Mouse (Mus musculus) forebrain, embryonic 13.5 days (tissue): ENCODE results near the gene Hyls1. TPM values are rescaled to one million over a fixed set of nuclear protein-coding genes. Genes with fewer than 3 reads are reported as not detected.
A peak's percentile ranks its signal among the peaks of the same experiment; 100 is the strongest.

Experiments
- ATAC-seq: fragments of 200-750 bp; cut with Nextera tagmentation; 2 replicates; pipeline ENCODE4 v1.8.0; 2017
- H3K27ac ChIP-seq: fragments of 300-500 bp; sonication (generic); 2 replicates; pipeline ENCODE4 v1.5.1; 2015; ENCODE audit warnings: inconsistent platforms, mild to moderate bottlenecking, moderate library complexity
- H3K27me3 ChIP-seq: fragments of 300-500 bp; sonication (generic); 2 replicates; pipeline ENCODE4 v1.6.1; 2015; ENCODE audit warnings: mild to moderate bottlenecking, inconsistent platforms
- H3K36me3 ChIP-seq: fragments of 300-500 bp; sonication (generic); 2 replicates; pipeline ENCODE4 v1.6.1; 2015; ENCODE audit warnings: mild to moderate bottlenecking, inconsistent platforms; ENCODE audit not compliant: poor library complexity, severe bottlenecking
- H3K4me1 ChIP-seq: fragments of 300-500 bp; sonication (generic); 2 replicates; pipeline ENCODE4 v1.6.1; 2015; ENCODE audit warnings: inconsistent platforms
- H3K4me2 ChIP-seq: fragments of 300-500 bp; sonication (generic); 2 replicates; pipeline ENCODE4 v1.6.1; 2015; ENCODE audit warnings: inconsistent platforms, mild to moderate bottlenecking, moderate library complexity
- H3K4me3 ChIP-seq: fragments of 300-500 bp; sonication (generic); 2 replicates; pipeline ENCODE4 v1.5.1; 2015; ENCODE audit warnings: mild to moderate bottlenecking, inconsistent platforms
- H3K9ac ChIP-seq: fragments of 300-500 bp; sonication (generic); 2 replicates; pipeline ENCODE4 v1.6.1; 2015; ENCODE audit warnings: mild to moderate bottlenecking, inconsistent platforms
- H3K9me3 ChIP-seq: fragments of 300-500 bp; sonication (generic); replicated peaks from 2 replicates; pipeline ENCODE4 v1.6.1; 2016; ENCODE audit warnings: inconsistent platforms
- WGBS: fragments of 180-500 bp; shearing (Covaris S2); methylation state at CpG from one replicate; pipeline ENCODE4 v1.1.7; 2015; 5-methylcytosine and 5-hydroxymethylcytosine counted together
- polyA plus RNA-seq: library from polyadenylated mRNA; unstranded; fragments of >200 nt; fragmentation: Nextera tagmentation; extraction: Ambion mirVana; gene quantifications from 2 replicates; pipeline ENCODE4 v1.2.1, GENCODE M21; 2015

Hyls1 gene
- polyA plus RNA-seq, 1 experiment from 2014 or later: 29.7 TPM

DNA sequence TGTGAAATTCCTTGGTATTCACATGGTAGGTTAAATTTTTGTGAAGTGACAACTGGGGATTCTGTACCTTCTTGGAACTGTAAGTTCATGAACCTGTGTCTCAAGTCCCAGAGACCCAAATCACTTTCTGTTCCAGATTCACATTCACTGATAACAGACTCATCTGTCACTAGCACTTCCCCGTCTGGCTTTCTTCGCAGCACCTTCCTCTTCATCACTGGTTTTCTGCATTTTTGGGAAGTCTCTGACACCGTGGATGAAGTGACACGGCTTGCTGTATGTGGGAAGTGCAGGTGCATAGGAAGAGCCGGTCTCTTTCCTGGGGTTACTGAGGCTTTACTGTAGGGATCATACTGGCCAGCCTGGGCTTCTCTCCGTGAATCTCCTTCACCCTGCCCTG lies 8.6 kb downstream of the Hyls1 start:
- Histone ChIP-seq H3K9me3 (no peaks in the 10 kb centered on the region), H3K27ac (no peak overlapping the region), H3K4me1 (peaks cover 24% of the 10 kb centered on the region), H3K36me3 (peaks cover 39% of the 10 kb centered on the region), H3K4me2 (no peak overlapping the region), H3K27me3 (no peaks in the 10 kb centered on the region; the same call in 1 of the 2 replicates), H3K9ac (no peak overlapping the region), H3K4me3 (no peak overlapping the region)
- 92% methylated on average over 6 of the region's 6 CpGs for WGBS
- ATAC-seq: no peak

DNA sequence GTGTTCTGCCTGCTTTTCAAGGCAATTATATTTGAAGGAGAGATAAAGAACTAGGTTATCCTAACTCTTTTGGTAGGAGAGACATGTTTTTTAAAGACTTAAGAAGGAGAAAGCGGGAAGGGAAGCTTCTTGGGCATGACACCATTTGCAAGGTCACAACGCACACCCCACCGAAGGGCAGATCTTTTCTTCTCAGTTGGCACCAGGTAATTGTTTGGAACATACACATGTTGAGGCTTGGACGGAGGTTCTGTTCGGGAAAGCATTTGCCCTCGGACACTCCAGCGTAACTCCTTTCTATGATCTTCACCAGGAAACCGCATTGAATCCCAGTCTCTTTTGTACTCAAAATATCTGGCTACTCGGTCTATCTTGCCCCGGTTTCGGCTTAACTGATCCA lies 9.1 kb downstream of the Hyls1 start:
- no peaks in the 10 kb centered on the region; the same call in 1 of the 2 replicates for H3K27me3 ChIP-seq
- H3K4me3 ChIP-seq: no peak overlapping the region
- H3K36me3 ChIP-seq: peaks cover 34% of the 10 kb centered on the region
- 92% methylated on average over 11 of the region's 11 CpGs for WGBS
- H3K4me2 ChIP-seq: no peak overlapping the region
- H3K27ac ChIP-seq: no peak overlapping the region
- H3K4me1 ChIP-seq: peaks cover 24% of the 10 kb centered on the region
- H3K9me3 ChIP-seq: no peaks in the 10 kb centered on the region
- H3K9ac ChIP-seq: no peak overlapping the region
- no peak for ATAC-seq

GRCm38 (mm10) chr9:35559009-35559890 lies 10.9 kb downstream of the Hyls1 start:
- Histone ChIP-seq H3K4me2 (peak overlapping the region; percentile 88), H3K27ac (peak overlapping the region; percentile 70), H3K4me1 (peaks cover 24% of the 10 kb centered on the region), H3K9me3 (no peaks in the 10 kb centered on the region), H3K9ac (peak overlapping the region; percentile 60), H3K27me3 (no peaks in the 10 kb centered on the region; the same call in 1 of the 2 replicates), H3K36me3 (peaks cover 17% of the 10 kb centered on the region), H3K4me3 (peak overlapping the region; percentile 71)
- ATAC-seq: peak; percentile 92
- 1% methylated on average over 31 of the region's 31 CpGs for WGBS

- H3K4me3 ChIP-seq: peak within 1 kb of the TSS; percentile 71
- H3K9ac ChIP-seq: peak within 1 kb of the TSS; percentile 70
- H3K9me3 ChIP-seq: no peaks in the 10 kb centered on the region
- peak within 1 kb of the TSS; percentile 88 for H3K4me2 ChIP-seq
- H3K36me3 ChIP-seq: peaks cover 16% of the 10 kb centered on the region
- H3K4me1 ChIP-seq: peaks cover 24% of the 10 kb centered on the region
- no peaks in the 10 kb centered on the region; the same call in 1 of the 2 replicates for H3K27me3 ChIP-seq
- peak within 1 kb of the TSS; percentile 70 for H3K27ac ChIP-seq
- 2% methylated on average over 59 of the region's 59 CpGs for WGBS
- peak; percentile 84 for ATAC-seq
These were observed 11.8 kb downstream of the Hyls1 start, which contains the start of the genes Ddx25 and Pus3 for GRCm38 (mm10) chr9:35558257-35559008. TSS of gene Ddx25 (minus strand) at chr9:35558528. TSS of gene Pus3 (plus strand) at chr9:35558595.

- Histone ChIP-seq H3K4me3 (no peak overlapping the region), H3K4me2 (no peak overlapping the region), H3K27ac (no peak overlapping the region), H3K9ac (no peak overlapping the region), H3K9me3 (no peaks in the 10 kb centered on the region), H3K27me3 (no peaks in the 10 kb centered on the region; the same call in 1 of the 2 replicates), H3K36me3 (peaks cover 8% of the 10 kb centered on the region), H3K4me1 (peaks cover 24% of the 10 kb centered on the region)
- whole genome bisulfite sequencing: 77% methylated on average over 12 of the region's 12 CpGs
- ATAC-seq: no peak
These were observed 13.6 kb downstream of the Hyls1 start for GRCm38 (mm10) chr9:35556494-35557102.

DNA sequence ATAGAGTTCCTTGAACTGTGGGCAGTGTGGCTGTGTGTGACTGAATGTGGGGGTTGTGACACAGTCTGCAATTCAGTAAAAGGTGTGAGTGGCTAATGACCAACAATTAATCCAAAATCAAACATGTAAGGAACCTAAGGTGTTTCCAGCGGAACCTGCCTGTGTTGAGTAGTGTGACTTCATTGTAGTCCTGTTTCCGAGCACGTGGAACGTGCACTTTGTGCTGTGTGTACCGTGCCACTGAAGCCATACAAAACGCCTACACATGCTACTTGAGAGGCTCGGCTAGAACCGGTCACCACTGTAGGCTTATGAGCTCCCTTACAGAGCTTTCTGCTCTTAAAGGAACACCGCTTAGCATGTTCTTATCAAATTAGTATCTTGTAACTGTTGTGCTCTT lies 21.7 kb downstream of the Hyls1 start:
- 90% methylated on average over 9 of the region's 9 CpGs for WGBS
- Histone ChIP-seq H3K9ac (no peak overlapping the region), H3K4me3 (no peak overlapping the region), H3K4me1 (no peaks in the 10 kb centered on the region), H3K27ac (no peak overlapping the region), H3K4me2 (no peak overlapping the region), H3K27me3 (no peaks in the 10 kb centered on the region), H3K36me3 (peaks cover 27% of the 10 kb centered on the region), H3K9me3 (no peaks in the 10 kb centered on the region)
- ATAC-seq: no peak

GRCm38 (mm10) chr9:35546745-35547144 lies 23.5 kb downstream of the Hyls1 start:
- no peak for ATAC-seq
- no peak overlapping the region for H3K27ac ChIP-seq
- no peaks in the 10 kb centered on the region for H3K27me3 ChIP-seq
- H3K9ac ChIP-seq: no peak overlapping the region
- H3K9me3 ChIP-seq: no peaks in the 10 kb centered on the region
- no peak overlapping the region for H3K4me3 ChIP-seq
- WGBS: 87% methylated on average over 9 of the region's 9 CpGs
- H3K4me1 ChIP-seq: no peaks in the 10 kb centered on the region
- H3K4me2 ChIP-seq: no peak overlapping the region
- peaks cover 27% of the 10 kb centered on the region for H3K36me3 ChIP-seq

GRCm38 (mm10) chr9:35545704-35546103 lies 24.5 kb downstream of the Hyls1 start:
- no peak overlapping the region for H3K4me3 ChIP-seq
- H3K36me3 ChIP-seq: peaks cover 20% of the 10 kb centered on the region; the same call in 1 of the 2 replicates
- no peaks in the 10 kb centered on the region for H3K4me1 ChIP-seq
- WGBS: 72% methylated on average over 12 of the region's 12 CpGs
- ATAC-seq: no peak
- no peak overlapping the region for H3K27ac ChIP-seq
- no peaks in the 10 kb centered on the region for H3K9me3 ChIP-seq
- no peak overlapping the region for H3K9ac ChIP-seq
- no peaks in the 10 kb centered on the region for H3K27me3 ChIP-seq
- no peak overlapping the region for H3K4me2 ChIP-seq

- Histone ChIP-seq H3K4me1 (no peaks in the 10 kb centered on the region), H3K4me2 (no peak overlapping the region), H3K9ac (no peak overlapping the region), H3K36me3 (peaks cover 19% of the 10 kb centered on the region; the same call in 1 of the 2 replicates), H3K9me3 (no peaks in the 10 kb centered on the region), H3K27me3 (no peaks in the 10 kb centered on the region), H3K27ac (no peak overlapping the region), H3K4me3 (no peak overlapping the region)
- no peak for ATAC-seq
- WGBS: 83% methylated on average over 2 of the region's 2 CpGs
These were observed 25.5 kb downstream of the Hyls1 start for GRCm38 (mm10) chr9:35544666-35545065.

- no peaks in the 10 kb centered on the region for H3K27me3 ChIP-seq
- H3K27ac ChIP-seq: no peak overlapping the region
- 86% methylated on average over 14 of the region's 14 CpGs for WGBS
- no peak overlapping the region for H3K4me2 ChIP-seq
- no peak overlapping the region for H3K4me3 ChIP-seq
- no peak for ATAC-seq
- H3K9ac ChIP-seq: no peak overlapping the region
- peaks cover 17% of the 10 kb centered on the region; the same call in 1 of the 2 replicates for H3K36me3 ChIP-seq
- H3K9me3 ChIP-seq: no peaks in the 10 kb centered on the region
- no peaks in the 10 kb centered on the region; the same call in 1 of the 2 replicates for H3K4me1 ChIP-seq
These were observed 26.9 kb downstream of the Hyls1 start for GRCm38 (mm10) chr9:35543099-35543860.

- WGBS: 77% methylated on average over 6 of the region's 6 CpGs
- Histone ChIP-seq H3K27me3 (no peaks in the 10 kb centered on the region), H3K4me3 (no peak overlapping the region), H3K36me3 (peaks cover 16% of the 10 kb centered on the region; the same call in 1 of the 2 replicates), H3K9ac (no peak overlapping the region), H3K9me3 (no peaks in the 10 kb centered on the region), H3K4me1 (no peaks in the 10 kb centered on the region; the same call in 1 of the 2 replicates), H3K4me2 (no peak overlapping the region), H3K27ac (no peak overlapping the region)
- no peak for ATAC-seq
These were observed 28.3 kb downstream of the Hyls1 start for GRCm38 (mm10) chr9:35541941-35542340.
